Mouse (Mus musculus) monocyte, adult 5-6 weeks (primary cell): ENCODE measurements around the gene Srgap3. TPM values are rescaled to one million over a fixed set of nuclear protein-coding genes. Genes with fewer than 3 reads are reported as not detected.

Source experiments
- ATAC-seq: fragments of 153-309, 156-312 bp; replicated peaks from 2 replicates; pipeline ENCODE4 v1.8.0; 2017; ENCODE audit warnings: mild to moderate bottlenecking; ENCODE audit not compliant: low TSS enrichment, insufficient number of reproducible peaks, severe bottlenecking, poor library complexity, low FRiP score
- total RNA-seq: library from RNA; stranded (forward); fragments of 200-1000, 200-491, 200-594 nt; gene quantifications from 3 replicates; pipeline ENCODE4 v1.2.3, GENCODE M21; 2017

The Srgap3 gene
- total RNA-seq, 1 experiment from 2014 or later = 4.5 TPM

DNA sequence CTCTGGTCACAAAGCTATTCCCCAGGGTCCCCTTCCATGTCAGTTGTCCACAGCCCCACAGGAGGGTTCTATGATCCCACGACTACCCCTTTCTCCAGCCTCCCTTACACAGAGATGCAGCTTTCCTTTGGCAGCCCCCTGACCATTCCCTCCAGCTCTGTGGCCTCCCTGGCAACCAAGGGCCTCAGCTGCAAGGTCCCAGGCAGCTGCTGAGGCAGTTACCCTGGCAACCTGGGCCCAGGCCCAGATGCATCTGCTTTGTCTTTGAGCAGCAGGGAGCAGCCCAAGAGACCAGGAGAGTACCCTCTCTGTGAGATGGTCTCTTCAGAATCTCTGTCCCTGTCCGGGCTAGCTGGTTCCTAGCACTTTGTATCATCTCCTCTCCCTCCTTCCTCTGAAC lies 108.2 kb downstream of the Srgap3 start:
- no peak for ATAC-seq

DNA sequence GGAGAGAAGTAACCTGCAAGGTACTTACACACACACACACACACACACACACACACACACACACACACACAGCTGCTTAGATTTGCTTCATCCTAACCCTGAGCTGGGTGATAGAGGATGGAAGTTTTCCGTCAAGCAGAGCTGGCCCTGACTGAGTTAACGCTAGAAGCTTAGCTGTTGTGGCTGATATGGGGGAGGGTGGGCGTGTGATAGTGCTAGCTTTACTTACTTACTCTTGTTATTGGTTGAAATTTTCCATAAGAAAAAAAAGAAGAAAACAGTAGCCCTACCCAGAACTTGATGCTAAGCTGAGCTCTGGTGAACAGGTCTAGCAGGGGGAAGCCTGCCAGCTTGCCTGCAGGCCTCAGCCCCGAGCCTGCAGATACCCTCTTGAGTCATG lies 110.4 kb downstream of the Srgap3 start:
- no peak for ATAC-seq

DNA sequence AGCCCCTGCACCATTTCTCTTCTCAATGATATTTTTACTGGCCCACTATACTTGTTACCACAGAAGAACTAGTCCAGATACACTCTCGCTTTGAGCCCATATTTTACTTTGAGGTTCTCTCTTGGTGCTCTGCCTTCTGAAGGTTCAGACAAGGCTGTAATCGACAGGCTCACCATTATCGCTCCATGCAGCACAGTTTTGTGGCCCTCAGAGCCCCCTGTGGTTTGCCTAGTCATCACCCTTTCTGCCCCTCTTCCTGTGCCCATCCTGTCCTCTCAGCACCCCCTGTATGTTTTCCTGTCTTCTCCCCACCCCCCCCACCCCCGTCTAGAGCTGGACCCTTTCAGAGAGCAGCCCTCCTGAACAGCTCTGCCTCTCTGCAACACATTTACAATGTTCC lies 111.7 kb downstream of the Srgap3 start:
- ATAC-seq = no peak

DNA sequence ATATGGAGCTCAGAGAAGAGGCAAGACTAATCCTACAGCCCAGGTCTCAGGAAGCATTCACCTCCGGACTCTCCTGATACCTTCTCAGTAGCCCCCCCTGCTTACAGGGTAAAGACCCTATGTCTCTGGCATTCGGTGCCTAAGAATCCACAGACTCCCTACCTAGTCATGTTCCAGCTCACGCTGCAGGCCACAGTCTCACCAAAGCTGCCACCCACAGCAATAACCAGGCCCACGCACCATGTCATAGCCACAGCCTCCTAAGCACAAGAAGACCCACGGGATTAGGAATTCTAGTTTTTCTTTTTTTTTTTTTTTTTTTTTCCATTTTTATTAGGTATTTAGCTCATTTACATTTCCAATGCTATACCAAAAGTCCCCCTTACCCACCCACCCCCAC lies 112.6 kb downstream of the Srgap3 start:
- no peak for ATAC-seq

DNA sequence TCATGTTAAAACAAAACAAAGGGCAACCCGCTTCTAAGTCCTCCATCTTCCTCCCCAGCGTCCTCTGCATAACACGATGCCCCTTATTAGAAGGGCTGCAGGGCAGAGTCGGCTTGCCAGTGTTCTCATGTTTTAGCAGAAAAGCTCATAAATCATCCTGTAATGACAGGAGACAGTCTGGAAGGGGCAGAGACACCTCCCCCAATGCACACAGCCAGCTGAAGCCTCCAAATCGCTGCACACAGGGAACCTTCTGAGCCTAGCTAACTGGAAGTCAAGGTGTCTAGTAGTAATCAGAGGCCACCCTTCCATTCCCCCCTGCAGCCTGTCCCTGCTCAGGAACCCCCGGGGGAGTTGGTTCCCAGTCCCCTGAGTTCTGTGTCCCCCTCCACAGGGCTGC lies 113.3 kb downstream of the Srgap3 start:
- ATAC-seq = no peak

DNA sequence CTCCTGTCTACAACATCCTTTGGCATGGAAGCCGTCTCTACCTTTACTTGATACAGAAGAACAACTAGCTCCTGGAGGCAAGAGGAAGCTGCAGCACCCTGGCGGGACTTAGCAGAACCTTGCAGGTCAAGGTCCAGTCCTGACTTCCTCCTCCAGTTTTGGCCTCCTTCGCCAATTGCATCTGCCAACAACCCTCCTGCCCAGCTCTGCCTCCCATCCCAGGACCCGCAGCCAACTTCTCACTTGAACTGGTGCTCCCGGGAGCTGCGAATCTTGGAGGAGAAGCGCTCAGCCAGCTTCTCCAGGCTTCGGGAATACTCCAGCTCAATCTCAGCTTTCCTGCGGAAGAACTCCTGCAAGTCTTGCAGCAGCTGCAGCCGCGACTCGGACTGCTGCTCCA lies 117.9 kb downstream of the Srgap3 start:
- ATAC-seq = no peak

DNA sequence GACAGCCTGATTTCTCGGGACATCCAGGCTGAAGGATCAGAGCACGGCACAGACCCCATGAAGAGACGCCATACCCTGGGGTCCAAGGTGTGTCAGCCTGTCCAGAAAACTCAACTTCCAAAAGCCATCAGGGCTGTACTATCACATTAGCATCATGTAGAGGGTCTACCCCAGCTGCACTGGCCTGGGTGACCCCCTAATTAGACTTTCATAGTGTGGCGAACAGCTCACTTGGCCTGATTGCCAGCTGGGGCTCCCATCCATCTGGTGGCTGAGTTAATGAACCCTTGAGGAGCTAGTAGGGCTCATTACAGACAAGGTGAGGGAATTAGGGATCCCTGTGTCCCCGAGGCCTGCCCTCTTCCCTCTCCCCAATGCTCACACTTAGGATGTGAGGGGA lies 118.6 kb downstream of the Srgap3 start:
- no peak for ATAC-seq

DNA sequence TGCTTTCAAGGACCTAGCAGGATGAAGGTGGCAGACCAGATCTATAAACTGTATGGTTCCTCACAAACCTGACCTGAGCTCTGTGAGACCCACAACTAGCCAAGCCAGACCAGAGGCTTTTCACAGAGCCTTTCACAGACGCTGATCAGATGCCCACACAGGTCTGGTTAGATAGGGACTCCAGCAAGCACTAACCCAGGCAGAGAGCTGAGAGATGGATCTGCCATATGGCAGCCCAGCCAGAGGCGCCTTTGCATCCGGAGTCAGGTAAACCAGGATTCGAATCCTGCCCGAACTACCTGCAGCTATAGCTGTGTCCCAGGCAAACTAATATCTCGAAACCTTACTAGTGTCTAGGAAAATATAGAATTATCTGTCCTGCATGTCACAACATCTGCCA lies 121.4 kb downstream of the Srgap3 start:
- no peak for ATAC-seq

DNA sequence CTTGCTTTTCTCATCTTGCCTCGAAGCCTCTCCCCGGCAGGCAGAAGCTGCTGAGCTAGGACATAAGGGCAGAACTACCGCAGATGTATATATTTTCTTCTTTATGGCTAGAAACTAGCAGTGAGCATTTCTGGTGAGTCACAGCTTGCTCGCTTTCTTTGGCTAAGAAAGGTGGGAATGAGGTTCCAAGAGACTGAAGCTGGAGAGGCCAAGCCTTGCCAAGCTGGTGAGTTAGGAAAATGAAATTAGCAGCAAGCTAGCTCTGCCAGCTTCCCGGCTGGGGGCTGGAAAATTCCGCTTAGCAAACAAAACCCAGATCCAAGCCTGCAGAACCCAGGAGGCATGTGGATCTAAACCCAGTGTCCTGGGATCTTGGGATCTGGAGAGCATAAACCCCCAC lies 124.0 kb downstream of the Srgap3 start:
- ATAC-seq = no peak

DNA sequence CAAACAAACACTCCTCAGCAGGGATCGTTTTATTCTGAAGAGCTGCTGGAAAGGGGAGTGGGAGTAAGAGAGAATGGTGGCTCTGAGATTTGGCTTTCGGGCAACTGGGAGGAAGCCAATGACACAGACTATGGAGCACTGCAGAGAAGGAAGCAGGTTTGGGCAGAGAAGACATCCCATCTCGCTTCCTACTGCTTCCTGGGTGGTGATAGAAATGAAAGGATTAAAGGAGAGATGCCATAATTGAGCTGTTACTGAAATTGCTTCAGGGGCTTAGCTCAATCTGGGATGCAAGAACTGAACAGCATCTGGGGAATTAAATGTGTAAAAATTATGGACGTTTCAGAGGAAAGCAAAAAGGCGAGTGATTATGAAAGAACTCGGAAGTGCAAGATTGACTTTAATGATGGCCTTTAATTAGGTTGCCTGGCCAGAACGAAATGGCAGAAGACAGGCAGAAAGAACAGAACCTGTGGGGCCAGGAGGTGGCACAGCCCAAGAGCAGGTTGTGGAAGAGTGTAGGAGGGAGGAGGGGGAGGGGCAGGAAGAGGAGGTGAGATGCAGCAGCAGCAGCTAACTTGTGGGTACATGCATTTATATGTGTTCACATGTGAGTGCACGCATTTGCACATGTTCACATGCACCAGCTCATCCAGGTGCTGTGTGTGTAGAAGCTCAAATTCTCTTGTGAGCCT lies 126.6 kb downstream of the Srgap3 start:
- no peak for ATAC-seq

DNA sequence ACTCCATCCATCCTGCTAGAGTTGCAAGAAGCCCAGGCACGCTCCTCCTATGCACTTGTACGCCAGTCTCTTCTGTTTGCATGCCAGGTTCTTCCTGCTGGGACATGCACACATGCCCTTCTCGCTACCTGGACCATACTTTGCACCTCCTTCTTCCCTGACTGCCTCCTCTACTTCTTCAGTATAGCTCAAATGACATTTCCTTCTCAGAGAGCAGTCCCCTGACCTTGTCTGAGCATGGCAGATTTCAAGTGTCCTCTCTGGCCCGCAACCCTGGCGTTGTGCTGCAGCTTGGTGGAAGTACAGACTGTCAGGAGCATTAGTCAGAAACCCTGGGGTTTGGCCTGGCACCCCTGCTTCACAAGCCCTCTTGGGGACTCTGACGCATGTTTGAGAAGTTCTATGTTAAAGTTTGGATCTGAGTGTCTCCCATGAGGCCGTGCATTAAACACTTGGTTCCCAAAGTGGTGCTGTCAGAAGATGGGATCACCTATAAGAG lies 128.6 kb downstream of the Srgap3 start:
- ATAC-seq = no peak

DNA sequence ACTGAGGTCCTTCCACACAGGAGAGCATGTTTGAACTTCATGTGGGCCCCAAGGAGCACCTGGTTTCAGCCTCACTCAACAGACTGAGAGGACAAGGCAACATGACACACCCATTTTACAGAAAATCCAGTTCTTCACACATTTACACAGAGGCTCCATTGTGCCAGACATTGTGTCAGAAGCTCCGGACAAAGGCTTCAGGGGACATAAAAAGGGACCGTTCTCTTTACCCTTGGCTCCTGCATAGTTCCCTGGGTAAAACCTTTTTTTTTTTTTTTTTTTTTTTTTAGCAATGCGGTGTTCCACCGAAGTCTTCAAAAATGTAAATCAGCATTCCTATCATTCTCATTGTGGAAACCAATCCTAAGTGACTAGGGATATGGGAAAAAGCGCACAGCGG lies 131.5 kb downstream of the Srgap3 start:
- no peak for ATAC-seq

DNA sequence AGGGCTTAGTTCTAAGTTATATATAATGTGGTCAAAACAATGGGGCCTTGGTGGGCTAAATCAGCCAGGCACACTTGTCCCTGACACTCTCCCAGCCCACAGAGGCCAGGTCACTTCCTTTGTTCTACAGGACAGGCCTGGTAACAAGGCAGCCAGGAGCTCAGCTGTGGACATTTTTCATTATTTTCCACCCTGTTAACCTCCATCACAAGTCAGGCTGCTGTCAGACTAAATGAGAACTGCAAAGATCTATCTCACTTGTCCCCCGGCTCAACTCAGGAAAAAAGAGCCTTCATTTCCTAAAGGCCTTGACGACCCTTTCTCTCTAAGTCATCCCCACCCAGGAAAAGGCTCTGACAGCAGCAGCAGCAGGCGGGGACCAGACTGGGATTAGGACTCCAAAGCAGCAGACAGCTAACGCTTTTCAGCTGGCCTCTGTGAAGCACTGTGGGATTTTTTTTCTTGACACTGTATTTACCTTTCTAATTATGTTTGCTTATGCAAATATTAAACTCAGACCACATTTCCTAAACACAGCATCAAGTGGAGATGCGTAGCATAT lies 132.5 kb downstream of the Srgap3 start:
- no peak for ATAC-seq

DNA sequence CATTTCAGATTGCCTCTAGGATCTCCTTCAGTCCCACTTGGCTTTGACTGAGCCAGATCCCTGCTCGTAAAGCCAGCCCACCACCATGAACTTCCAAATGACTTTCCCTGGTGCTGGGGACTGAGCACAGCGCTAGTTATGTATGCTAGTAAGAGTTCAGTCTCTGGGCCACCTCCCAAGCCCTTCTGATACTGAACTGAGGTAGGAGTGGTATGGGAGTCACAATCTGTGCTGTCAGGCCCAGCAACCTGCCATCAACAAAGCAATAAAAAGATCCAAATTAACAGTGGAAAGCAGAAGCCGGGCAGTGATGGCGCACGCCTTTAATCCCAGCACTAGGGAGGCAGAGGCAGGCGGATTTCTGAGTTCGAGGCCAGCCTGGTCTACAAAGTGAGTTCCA lies 134.2 kb downstream of the Srgap3 start:
- no peak for ATAC-seq

DNA sequence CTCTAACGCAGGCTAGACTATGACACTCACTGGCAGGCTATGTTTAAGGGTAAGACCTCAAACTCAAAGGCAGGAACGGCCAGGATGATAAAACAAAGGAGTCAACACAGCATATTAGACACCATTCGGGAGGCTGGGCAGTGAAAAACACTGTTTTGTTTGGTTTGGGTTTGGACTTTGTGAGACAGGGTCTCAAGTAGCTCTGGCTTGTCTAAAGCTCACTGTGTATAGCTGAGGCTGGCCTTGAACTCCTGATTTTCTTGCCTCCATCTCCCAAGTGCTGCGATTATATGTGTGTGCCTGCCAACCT lies 136.6 kb downstream of the Srgap3 start:
- no peak for ATAC-seq

DNA sequence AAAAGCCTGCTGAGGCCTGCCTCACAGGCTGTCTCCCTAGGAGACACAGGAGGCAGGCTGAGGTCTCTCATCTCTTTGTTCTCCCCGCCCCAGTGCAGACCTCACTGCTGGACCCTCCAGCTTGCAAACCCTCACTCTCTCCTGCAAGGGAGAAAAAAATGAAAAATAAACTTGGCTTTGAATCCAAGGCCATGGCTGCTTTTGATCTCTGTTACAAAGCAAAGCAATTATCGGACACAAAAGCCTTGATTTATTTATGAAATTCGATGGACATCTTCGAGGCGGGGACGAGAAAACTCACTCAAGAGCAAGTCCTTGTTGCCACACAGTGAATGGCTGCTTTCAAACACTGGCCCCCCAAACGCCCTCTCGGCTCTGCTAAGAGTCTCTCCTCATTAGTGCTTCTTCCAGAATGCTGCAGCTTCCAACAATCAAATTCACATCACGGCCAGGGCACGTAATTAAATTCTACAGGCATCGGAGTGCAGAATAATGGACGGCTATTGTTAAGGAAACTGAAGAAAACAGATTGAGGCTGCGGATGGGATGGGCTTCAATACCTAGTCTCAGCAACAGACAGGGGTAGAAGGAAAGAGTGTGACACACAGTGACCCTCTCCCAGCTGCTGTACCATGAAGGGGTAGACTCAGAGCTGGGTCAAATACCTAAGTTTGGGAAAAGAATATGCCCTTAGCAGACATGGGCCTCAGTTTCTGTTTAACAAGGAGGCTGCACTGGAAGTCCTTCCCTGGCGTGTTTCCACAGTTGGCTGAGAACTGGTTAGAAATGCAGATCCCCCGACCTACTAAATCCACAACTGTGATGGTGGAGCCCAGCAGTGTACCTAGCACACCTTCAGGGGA lies 137.2 kb downstream of the Srgap3 start:
- ATAC-seq = no peak

DNA sequence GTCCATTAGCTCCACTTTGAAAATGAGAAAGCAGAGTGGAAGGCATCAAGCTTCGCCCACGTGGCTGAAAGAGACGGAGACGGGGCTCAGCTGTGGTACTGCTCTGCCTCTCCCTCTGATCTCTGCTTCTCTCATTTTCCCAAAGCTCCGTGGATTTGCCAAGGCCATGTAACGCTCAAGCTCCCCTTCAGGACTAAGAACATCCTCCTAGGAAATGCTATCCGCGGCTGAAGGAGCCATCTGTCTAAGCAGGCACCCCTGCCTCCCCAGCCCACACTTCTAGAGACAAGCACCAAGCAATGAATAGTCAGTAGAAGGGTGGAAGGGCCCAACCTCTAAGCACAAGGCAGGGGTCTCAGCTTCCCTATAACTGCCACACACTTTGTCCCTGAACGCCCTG lies 138.3 kb downstream of the Srgap3 start:
- no peak for ATAC-seq

DNA sequence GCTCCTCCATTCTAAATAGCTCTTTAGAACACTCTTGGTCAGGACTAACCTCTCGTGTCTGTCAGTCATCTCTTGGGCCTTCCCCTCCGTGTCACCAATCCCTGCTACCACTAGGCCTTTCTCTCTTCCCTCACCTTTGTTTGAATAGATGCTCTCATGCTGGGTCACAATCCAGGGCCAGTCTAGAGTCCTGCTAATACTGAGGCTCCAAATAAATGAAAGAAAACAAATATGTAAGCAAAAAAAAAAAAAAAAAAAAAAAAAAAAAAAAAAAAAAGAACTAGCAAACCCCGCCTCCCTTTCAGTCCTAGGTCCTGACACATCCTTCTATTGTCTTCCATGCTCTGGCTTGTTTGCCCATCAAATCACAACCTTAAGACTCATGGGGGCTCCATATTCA lies 145.1 kb downstream of the Srgap3 start:
- no peak for ATAC-seq

DNA sequence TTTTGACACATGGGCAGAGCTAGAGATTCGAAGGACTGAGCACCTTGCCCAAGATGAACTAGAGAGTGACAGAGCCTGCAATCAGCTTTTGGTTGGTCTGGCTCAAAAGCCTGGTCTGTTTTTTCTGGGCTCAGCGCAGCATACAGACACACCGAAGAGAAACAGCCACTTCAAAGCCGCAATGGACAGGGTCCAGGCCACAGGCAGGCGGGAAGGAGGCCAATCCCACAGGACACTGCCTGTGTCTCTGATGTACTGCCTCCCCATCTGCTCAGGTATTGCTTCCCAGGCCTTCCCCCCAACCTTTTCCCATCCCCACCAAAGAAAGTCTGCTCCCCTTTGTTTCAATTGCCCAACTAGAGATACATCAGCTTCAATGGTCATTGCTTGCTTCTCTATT lies 148.7 kb downstream of the Srgap3 start:
- ATAC-seq = no peak

DNA sequence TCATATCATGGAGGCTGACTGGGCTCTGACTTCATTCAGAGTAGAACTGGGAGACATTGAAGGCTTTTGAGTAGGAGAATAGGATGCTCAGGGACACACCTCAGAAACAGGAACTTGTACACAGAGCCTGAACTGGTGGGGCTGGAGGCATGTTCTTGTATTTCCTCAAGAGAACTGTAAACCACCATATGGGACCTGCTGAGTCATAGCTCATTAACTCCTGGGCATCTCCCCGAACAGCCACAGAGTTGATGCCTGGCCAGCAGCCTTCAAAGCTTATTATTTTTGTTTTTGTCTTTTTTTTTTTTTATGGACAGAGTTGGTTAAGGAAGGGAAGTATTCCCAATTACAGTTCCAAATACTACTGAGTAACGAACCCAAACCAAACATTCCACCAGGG lies 150.5 kb downstream of the Srgap3 start:
- no peak for ATAC-seq
